Mouse (Mus musculus) stomach, postnatal 0 days (tissue): ENCODE results near the gene Slc28a3.

ENCODE experiments used
- CTCF ChIP-seq: IDR thresholded peaks from 2 replicates; pipeline ENCODE4 v1.5.1; 2016; ENCODE audit warnings: antibody characterized with exemption, low read depth, mild to moderate bottlenecking, moderate library complexity
- EP300 ChIP-seq: optimal IDR thresholded peaks from 2 replicates; pipeline ENCODE3; 2016; ENCODE audit warnings: antibody characterized with exemption

- TF ChIP-seq EP300 (no peak), CTCF (no peak)
Measured at GRCm38 (mm10) chr13:58534861-58535260, 75.8 kb downstream of the Slc28a3 start.
